Mouse (Mus musculus): ENCODE measurements around the gene Snapc3. TPM values are rescaled to one million over a fixed set of nuclear protein-coding genes. Genes with fewer than 3 reads are reported as not detected.

Gene Snapc3
- polyA plus RNA-seq, 1 experiment from 2014 or later = 72.0 TPM

DNA sequence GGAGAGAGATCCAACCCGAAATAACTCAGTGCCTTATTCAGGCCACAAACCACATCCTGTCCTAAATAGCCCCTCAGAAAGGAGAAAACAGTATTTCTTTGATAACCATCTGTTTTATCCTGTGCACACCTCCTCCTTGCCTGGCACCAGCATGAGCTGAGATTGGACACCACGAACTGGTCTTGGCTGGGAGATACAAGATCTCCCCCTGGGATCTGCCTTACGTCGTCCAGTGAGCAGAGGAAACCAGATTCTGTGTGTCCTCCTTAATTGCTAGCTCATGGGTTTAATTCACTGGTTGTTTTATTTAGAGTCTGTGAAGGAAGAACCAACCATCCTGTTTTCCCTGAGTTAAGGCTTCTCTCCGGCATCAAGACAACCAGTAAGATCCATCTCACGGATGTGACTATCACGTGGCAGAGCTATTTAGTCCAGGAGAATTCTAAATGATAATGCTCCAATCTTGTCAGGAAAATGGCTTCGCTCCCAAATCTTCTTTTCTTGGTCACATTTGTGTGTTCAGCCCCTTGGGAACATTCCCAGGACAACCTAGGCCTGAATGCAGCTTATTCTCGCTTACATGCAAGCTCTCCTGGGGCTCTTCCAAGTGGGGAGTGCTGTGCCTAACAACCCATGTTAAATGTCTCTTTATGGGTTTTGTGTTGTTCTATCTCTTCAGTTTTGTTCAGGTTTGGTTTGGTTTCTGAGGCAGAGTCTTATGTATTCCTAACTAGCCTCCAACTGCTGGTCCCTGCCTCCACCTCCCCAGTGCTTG lies 20.3 kb upstream of the Snapc3 start:
- H3K9ac ChIP-seq = no peak overlapping the region
- WGBS = 66% methylated on average over 9 of the region's 9 CpGs
- no peaks in the 10 kb centered on the region for H3K27me3 ChIP-seq
- H3K4me3 ChIP-seq = no peak overlapping the region
- no peaks in the 10 kb centered on the region for H3K36me3 ChIP-seq
- H3K4me2 ChIP-seq = no peak overlapping the region
- no peaks in the 10 kb centered on the region for H3K9me3 ChIP-seq
- 0 out of 2 replicates have a peak, but pooled peaks cover 5% of the 10 kb centered on the region for H3K4me1 ChIP-seq (replicated peaks)
- H3K27ac ChIP-seq (replicated peaks) = no peak overlapping the region
- ATAC-seq (ENCODE audit: low read depth) = no peak

DNA sequence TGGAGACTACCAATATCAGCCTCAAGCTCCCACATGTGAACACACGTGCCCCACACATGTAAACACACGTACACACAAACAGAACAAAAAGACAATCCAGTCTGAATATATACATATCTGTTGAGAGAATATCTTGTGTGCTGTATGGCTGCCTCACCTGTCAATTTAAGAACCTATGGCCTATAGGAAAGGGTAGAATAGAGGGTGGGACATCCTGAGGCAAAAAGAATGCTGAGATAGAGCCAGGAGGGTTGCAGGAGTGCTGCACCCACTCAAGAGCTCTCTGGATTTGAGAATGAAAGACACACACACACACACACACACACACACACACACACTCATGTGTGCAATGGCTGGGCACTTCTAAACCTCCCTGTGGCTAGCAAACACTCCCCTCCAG lies 19.0 kb upstream of the Snapc3 start:
- WGBS = 92% methylated on average over 2 of the region's 2 CpGs
- H3K36me3 ChIP-seq = no peaks in the 10 kb centered on the region

DNA sequence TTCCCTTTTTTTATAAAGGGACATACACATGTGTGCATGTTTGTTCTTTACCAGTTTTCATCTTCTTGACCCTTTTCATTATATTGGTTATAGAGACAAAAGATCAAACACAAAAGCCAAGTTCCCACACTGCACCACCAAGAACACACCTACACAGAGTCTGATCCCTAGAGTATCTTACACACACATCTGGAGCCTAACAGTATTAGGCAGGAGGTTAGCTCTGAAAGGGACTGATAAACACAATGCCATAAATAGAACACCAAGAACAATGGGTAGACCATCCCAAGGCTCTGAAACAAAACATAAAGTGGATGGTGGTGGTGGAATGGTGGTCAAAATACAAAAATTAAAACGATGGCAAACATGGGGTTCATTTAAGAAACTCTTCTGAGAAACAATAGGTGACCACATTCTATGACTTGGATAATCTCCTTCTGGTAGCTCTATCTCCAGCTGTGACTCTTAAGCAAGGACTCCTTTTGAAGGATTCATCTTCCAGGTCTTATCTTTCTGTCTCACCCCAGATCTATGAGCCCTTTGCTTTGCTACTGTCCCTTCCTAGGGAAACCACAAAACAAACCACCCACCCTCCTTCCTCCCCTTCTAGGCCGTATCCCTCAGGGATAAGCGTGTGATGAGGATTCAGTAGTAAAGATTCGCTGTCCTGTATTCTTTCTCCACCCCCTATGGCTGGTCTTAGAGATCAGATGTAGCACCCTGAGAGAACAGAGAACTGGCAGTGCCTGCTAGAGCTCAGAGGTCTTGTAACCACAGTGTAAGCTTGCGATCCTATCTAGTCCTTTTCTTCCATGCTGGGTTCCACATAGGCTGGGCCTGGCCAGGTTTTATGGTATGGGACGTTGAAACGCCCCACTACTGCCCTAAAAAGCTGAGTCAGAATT lies 16.6 kb upstream of the Snapc3 start:
- H3K36me3 ChIP-seq = no peaks in the 10 kb centered on the region
- no peaks in the 10 kb centered on the region for H3K27me3 ChIP-seq
- H3K4me1 ChIP-seq (replicated peaks) = 0 out of 2 replicates have a peak, but pooled peaks cover 5% of the 10 kb centered on the region
- H3K9me3 ChIP-seq = peaks cover 9% of the 10 kb centered on the region
- no peak for ATAC-seq (ENCODE audit: low read depth)
- H3K9ac ChIP-seq = no peak overlapping the region
- no peak overlapping the region for H3K27ac ChIP-seq (replicated peaks)
- no peak overlapping the region for H3K4me2 ChIP-seq
- 80% methylated on average over 7 of the region's 7 CpGs for WGBS
- H3K4me3 ChIP-seq = no peak overlapping the region

More for the DNA sequence above, 19.0 kb upstream of the Snapc3 start:
- no peak overlapping the region for H3K9ac ChIP-seq
- H3K27ac ChIP-seq (replicated peaks) = no peak overlapping the region
- H3K9me3 ChIP-seq = peaks cover 7% of the 10 kb centered on the region
- H3K4me1 ChIP-seq (replicated peaks) = 0 out of 2 replicates have a peak, but pooled peaks cover 5% of the 10 kb centered on the region
- H3K27me3 ChIP-seq = no peaks in the 10 kb centered on the region
- no peak for ATAC-seq (ENCODE audit: low read depth)
- H3K4me3 ChIP-seq = no peak overlapping the region
- no peak overlapping the region for H3K4me2 ChIP-seq

DNA sequence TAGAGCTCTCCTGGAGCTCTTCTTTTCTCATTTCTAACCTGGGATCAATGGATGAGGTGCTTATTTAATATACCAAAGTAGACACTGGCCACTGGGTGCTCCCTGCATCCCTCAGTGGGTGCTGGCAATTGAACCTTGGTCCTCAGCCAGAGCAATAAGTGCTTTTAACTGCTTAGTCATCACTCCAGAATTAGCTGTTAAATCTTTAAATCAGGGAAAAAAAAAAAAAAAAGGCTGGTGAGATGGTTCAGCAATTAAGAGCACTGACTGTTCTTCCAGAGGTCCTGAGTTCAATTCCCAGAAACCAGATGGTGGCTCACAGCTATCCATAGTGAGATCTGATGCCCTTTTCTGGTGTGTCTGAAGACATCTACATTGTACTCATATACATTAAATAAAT lies 15.8 kb upstream of the Snapc3 start:
- ATAC-seq (ENCODE audit: low read depth) = no peak
- no peak overlapping the region for H3K4me3 ChIP-seq
- no peaks in the 10 kb centered on the region for H3K27me3 ChIP-seq
- H3K9me3 ChIP-seq = peaks cover 9% of the 10 kb centered on the region
- no peak overlapping the region for H3K4me2 ChIP-seq
- no peaks in the 10 kb centered on the region for H3K36me3 ChIP-seq
- H3K9ac ChIP-seq = no peak overlapping the region
- H3K27ac ChIP-seq (replicated peaks) = no peak overlapping the region
- H3K4me1 ChIP-seq (replicated peaks) = 0 out of 2 replicates have a peak, but pooled peaks cover 4% of the 10 kb centered on the region

DNA sequence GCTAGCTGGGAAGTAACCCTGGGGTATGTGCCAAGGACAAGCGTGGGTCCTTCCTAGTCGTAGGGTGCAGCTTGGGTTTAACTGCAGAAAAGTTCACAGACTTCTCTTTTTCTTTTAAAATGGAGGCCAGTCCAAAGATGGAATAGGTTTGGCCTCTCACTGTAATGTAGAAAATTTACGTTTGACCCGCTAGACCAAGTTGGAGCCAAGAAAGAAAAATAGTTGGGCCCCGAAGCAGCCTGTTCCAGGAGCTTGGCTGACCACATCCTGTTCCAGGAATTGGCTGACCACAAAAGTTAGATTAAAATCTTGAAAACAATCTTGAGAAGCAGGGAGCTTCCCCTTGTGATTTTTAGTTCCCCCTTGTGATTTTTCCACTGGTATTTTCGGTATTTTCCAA lies 9.8 kb upstream of the Snapc3 start:
- H3K9ac ChIP-seq = no peak overlapping the region
- no peak overlapping the region for H3K4me2 ChIP-seq
- H3K4me3 ChIP-seq = no peak overlapping the region
- H3K4me1 ChIP-seq (replicated peaks) = no peaks in the 10 kb centered on the region
- 92% methylated on average over 6 of the region's 6 CpGs for WGBS
- H3K36me3 ChIP-seq = peaks cover 4% of the 10 kb centered on the region; the same call in 1 of the 2 replicates
- H3K27ac ChIP-seq (replicated peaks) = no peak overlapping the region
- no peak for ATAC-seq (ENCODE audit: low read depth)
- H3K9me3 ChIP-seq = peaks cover 25% of the 10 kb centered on the region
- no peaks in the 10 kb centered on the region for H3K27me3 ChIP-seq

DNA sequence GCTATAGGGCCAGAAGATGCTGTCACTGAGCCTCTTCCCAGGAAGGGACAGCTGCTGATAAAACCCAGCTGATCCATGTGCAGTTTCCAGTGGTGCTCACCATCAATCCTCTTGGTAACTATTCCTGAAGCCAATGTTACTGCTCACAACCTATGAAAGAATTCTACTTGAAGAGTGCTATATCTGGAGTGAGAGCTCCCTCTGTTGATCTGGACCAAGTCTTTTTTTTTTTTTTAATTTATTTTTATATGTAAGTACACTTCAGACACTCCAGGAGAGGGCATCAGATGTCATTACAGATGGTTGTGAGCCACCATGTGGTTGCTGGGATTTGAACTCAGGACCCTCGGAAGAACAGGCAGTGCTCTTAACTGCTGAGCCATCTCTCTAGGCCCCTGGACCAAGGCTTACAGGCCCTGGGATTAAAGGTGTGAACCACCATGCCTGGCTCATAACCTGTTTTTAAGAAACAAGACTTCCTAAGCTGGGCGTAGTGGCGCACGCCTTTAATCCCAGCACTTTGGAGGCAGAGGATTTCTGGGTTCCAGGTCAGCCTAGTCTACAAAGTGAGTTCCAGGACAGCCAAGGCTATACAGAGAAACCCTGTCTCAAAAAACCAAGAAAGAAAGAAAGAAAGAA lies 7.5 kb upstream of the Snapc3 start:
- WGBS = 95% methylated on average over 4 of the region's 4 CpGs
- Histone ChIP-seq H3K27me3 (no peaks in the 10 kb centered on the region), H3K4me1 (replicated peaks) (no peaks in the 10 kb centered on the region), H3K4me3 (no peak overlapping the region), H3K36me3 (peaks cover 4% of the 10 kb centered on the region; the same call in 1 of the 2 replicates), H3K4me2 (no peak overlapping the region), H3K9ac (no peak overlapping the region), H3K27ac (replicated peaks) (no peak overlapping the region), H3K9me3 (peaks cover 16% of the 10 kb centered on the region)
- ATAC-seq (ENCODE audit: low read depth) = no peak

DNA sequence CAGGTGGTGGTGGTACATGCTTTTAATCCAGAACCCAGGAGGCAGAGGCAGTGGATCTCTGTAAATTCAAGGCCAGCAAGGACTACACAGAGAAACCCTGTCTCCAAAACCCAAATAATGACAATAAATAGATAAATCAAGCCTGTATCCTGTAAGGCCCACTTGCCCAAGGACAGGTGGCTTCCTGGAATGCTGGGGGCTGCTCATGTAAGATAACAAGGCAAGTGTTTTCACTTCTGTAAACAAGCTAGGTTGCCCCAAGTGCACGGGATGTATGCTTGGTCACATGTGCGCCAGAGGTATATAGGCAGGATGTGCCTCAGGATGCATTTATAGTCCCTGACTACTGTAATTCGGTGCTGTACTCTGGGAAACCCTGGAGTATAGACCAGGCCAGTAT lies 5.5 kb upstream of the Snapc3 start:
- no peak overlapping the region for H3K4me3 ChIP-seq
- 83% methylated on average over 3 of the region's 3 CpGs for WGBS
- H3K27ac ChIP-seq (replicated peaks) = no peak overlapping the region
- H3K27me3 ChIP-seq = no peaks in the 10 kb centered on the region
- peaks cover 20% of the 10 kb centered on the region for H3K9me3 ChIP-seq
- H3K4me1 ChIP-seq (replicated peaks) = peaks cover 8% of the 10 kb centered on the region
- no peak for ATAC-seq (ENCODE audit: low read depth)
- H3K36me3 ChIP-seq = peaks cover 4% of the 10 kb centered on the region; the same call in 1 of the 2 replicates
- H3K4me2 ChIP-seq = no peak overlapping the region
- H3K9ac ChIP-seq = no peak overlapping the region

DNA sequence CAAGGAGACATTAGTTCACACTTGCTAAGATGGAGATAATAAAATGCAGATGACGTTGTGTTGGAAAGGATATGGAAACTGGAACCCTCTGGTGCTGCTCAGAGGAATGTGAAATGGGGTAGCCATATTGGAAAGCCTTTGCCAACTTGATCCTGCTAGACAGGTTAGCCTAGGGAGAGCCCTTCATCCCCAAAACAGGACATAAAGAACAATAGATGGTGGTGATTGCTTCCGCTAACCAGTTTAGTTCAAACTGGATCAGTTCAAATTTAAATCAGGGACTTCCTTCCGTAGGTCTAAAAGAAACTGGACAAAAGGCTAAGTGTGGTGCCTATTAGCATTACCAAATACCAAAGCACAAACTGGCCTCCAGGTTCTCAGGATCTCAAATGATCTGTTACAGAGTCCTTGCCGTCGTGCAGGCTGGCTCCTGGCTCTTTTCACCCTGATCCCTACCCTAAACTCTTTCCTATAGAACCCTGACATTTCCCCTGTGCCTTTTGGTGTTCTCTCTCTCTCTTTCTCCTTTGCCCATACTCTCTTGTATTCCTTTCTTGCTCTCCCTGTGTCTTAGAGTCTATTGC lies 3.2 kb upstream of the Snapc3 start:
- H3K27ac ChIP-seq (replicated peaks) = no peak overlapping the region
- H3K27me3 ChIP-seq = no peaks in the 10 kb centered on the region
- 0 out of 2 replicates have a peak, but pooled peaks cover 4% of the 10 kb centered on the region for H3K9me3 ChIP-seq
- WGBS = 75% methylated on average over 5 of the region's 5 CpGs
- H3K4me2 ChIP-seq = no peak overlapping the region
- no peak for ATAC-seq (ENCODE audit: low read depth)
- no peak overlapping the region for H3K9ac ChIP-seq
- H3K36me3 ChIP-seq = no peaks in the 10 kb centered on the region
- no peak overlapping the region for H3K4me3 ChIP-seq
- peaks cover 17% of the 10 kb centered on the region for H3K4me1 ChIP-seq (replicated peaks)

DNA sequence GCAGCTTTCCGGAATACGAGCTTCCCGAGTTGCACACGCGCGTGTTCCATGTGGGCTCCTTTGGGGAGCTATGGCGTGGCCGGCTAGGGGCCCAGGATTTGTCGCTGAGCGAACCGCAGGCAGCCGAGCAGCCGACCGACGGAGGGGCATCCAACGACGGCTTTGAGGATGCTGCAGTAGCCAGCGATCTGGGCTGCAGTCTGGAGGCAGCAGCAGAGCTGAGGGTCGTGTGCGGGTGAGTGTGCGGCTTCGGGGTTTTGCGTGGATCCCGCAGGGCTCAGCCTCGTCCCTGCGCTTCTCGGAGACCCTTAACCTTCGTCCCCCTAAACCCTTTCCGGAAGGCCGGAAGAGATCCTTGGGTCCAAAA lies 279 bp downstream of the Snapc3 start:
- Histone ChIP-seq H3K36me3 (peaks cover 10% of the 10 kb centered on the region), H3K9ac (peak overlapping the region; percentile 87), H3K27me3 (no peaks in the 10 kb centered on the region), H3K4me1 (replicated peaks) (peaks cover 25% of the 10 kb centered on the region), H3K4me3 (peak overlapping the region; percentile 83), H3K27ac (replicated peaks) (peak overlapping the region; percentile 94), H3K4me2 (peak overlapping the region; percentile 66), H3K9me3 (0 out of 2 replicates have a peak, but pooled peaks cover 4% of the 10 kb centered on the region)
- WGBS = under 1% methylated on average over 30 of the region's 30 CpGs
- no peak; the same call in 1 of the 2 replicates for ATAC-seq (ENCODE audit: low read depth)

DNA sequence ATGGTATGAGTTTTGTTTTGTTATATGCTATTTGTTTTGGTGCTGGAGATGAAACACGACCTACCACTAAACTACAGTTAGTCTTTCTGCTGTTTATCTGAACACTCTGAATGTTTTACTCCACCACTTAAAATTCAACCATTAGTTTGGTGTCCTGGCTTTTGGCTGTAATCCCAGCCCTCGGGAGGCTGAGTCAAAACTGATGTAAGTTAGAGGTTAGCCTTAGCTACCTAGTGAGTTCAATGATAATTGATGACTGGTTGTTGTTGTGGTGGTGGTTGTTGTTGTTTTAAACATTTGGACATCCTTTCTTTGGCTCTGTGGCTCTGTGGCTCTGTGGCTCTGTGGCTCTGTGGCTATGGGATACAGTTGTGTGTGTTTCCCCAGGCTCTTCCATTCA lies 1.3 kb downstream of the Snapc3 start:
- Histone ChIP-seq H3K4me2 (peak overlapping the region; percentile 66), H3K36me3 (peaks cover 20% of the 10 kb centered on the region), H3K9ac (peak overlapping the region; percentile 87), H3K4me3 (peak overlapping the region; percentile 83), H3K27ac (replicated peaks) (no peak overlapping the region), H3K4me1 (replicated peaks) (peaks cover 25% of the 10 kb centered on the region), H3K9me3 (0 out of 2 replicates have a peak, but pooled peaks cover 4% of the 10 kb centered on the region), H3K27me3 (no peaks in the 10 kb centered on the region)
- WGBS = 72% methylated on average over 2 of the region's 2 CpGs
- ATAC-seq (ENCODE audit: low read depth) = no peak

DNA sequence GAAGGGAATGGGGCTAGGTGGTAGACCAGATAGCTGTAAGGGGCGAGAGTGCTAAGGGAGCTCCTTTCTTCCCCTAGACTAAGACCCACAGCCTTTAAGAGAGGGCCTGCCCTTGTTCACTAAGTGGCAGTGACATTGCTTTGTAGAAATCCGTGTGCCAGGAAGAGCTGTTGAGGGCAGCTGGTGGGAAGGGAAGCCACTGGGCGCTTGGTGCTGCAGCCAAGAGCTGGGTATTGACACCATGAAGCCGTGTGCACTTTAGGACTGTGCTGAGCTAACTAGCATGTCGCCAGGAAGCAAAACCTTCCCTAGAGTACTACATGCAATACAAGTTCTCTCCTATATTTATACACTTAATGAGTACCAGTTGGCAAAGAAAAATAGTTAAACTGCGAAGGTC lies 6.1 kb downstream of the Snapc3 start:
- ATAC-seq (ENCODE audit: low read depth) = no peak
- Histone ChIP-seq H3K36me3 (peaks cover 64% of the 10 kb centered on the region), H3K27me3 (no peaks in the 10 kb centered on the region), H3K9ac (no peak overlapping the region), H3K27ac (replicated peaks) (no peak overlapping the region), H3K4me3 (no peak overlapping the region), H3K9me3 (no peaks in the 10 kb centered on the region), H3K4me1 (replicated peaks) (peaks cover 15% of the 10 kb centered on the region), H3K4me2 (no peak overlapping the region)
- WGBS = 97% methylated on average over 6 of the region's 6 CpGs

Measured in neural tube, embryonic 13.5 days (tissue).